Mouse (Mus musculus) kidney, postnatal 0 days (tissue): Measurements from ENCODE around the gene Cops3. TPM values are rescaled to one million over a fixed set of nuclear protein-coding genes. Genes with fewer than 3 reads are reported as not detected.

Source experiments
- ATAC-seq: fragments of 200-750 bp; cut with Nextera tagmentation; replicated peaks from 2 replicates; pipeline ENCODE4 v1.8.0; 2017; ENCODE audit warnings: low read depth, moderate number of reproducible peaks, moderate TSS enrichment, moderate library complexity; ENCODE audit not compliant: low FRiP score
- DNase-seq: peaks from one replicate; pipeline ENCODE4 v3.0.0-alpha.2; 2016; ENCODE audit warnings: low spot score
- H3K27ac ChIP-seq: fragments of 300-500 bp; sonication (generic); 2 replicates; pipeline ENCODE4 v1.5.1; 2014; ENCODE audit warnings: mild to moderate bottlenecking
- H3K27me3 ChIP-seq: fragments of 300-500 bp; sonication (generic); 2 replicates; pipeline ENCODE4 v1.6.1; 2014; ENCODE audit warnings: low read length, mixed read lengths; ENCODE audit not compliant: insufficient read depth
- H3K36me3 ChIP-seq: fragments of 300-500 bp; sonication (generic); 2 replicates; pipeline ENCODE4 v1.6.1; 2014; ENCODE audit warnings: low read length, mixed read lengths; ENCODE audit not compliant: insufficient read depth
- H3K4me1 ChIP-seq: fragments of 300-500 bp; sonication (generic); replicated peaks from 2 replicates; pipeline ENCODE4 v1.6.1; 2014; ENCODE audit warnings: antibody characterized with exemption, low read length, mixed read lengths; ENCODE audit not compliant: insufficient read depth
- H3K4me2 ChIP-seq: fragments of 300-500 bp; sonication (generic); 2 replicates; pipeline ENCODE4 v1.6.1; 2014; ENCODE audit warnings: mild to moderate bottlenecking, low read length, moderate library complexity, mixed read lengths
- H3K4me3 ChIP-seq: fragments of 300-500 bp; sonication (generic); replicated peaks from 2 replicates; pipeline ENCODE4 v1.5.1; 2014; ENCODE audit warnings: low read depth, low read length
- H3K9ac ChIP-seq: fragments of 300-500 bp; sonication (generic); 2 replicates; pipeline ENCODE4 v1.6.1; 2014; ENCODE audit warnings: low read depth, low read length
- H3K9me3 ChIP-seq: fragments of 300-500 bp; sonication (generic); replicated peaks from 2 replicates; pipeline ENCODE4 v1.6.1; 2016; ENCODE audit warnings: low read length, inconsistent platforms, mixed read lengths
- CTCF ChIP-seq: IDR thresholded peaks from 2 replicates; pipeline ENCODE4 v1.5.1; 2016; ENCODE audit warnings: antibody characterized with exemption, low read depth, mild to moderate bottlenecking, moderate library complexity
- WGBS: fragments of 180-500 bp; shearing (Covaris S2); extraction: QIAGEN DNeasy Blood & Tissue Kit; methylation state at CpG from one replicate; pipeline ENCODE4 v1.1.7; 2014; 5-methylcytosine and 5-hydroxymethylcytosine counted together
- polyA plus RNA-seq: library from polyadenylated mRNA; unstranded; fragments of >200 nt; fragmentation: Nextera tagmentation; extraction: Ambion mirVana; gene quantifications from 2 replicates; pipeline ENCODE4 v1.2.1, GENCODE M21; 2015

The Cops3 gene
- polyA plus RNA-seq, 1 experiment from 2014 or later: 144 TPM

- no peak overlapping the region for H3K4me2 ChIP-seq
- no peak overlapping the region for H3K27ac ChIP-seq
- ATAC-seq (no peak), DNase-seq (no peak)
- no peaks in the 10 kb centered on the region for H3K27me3 ChIP-seq
- peak; percentile 22; the same call in 1 of the 2 replicates for TF ChIP-seq CTCF
- peaks cover 72% of the 10 kb centered on the region for H3K36me3 ChIP-seq
- H3K4me1 ChIP-seq: no peaks in the 10 kb centered on the region
- WGBS: 96% methylated on average over 10 of the region's 10 CpGs
- no peaks in the 10 kb centered on the region for H3K9me3 ChIP-seq
- no peak overlapping the region for H3K9ac ChIP-seq
- no peak overlapping the region for H3K4me3 ChIP-seq
Measured at GRCm38 (mm10) chr11:59800412-59800811, 39.2 kb downstream of the Cops3 start.

GRCm38 (mm10) chr11:59793390-59793789 lies 46.2 kb downstream of the Cops3 start:
- Histone ChIP-seq H3K36me3 (peaks cover 46% of the 10 kb centered on the region), H3K4me2 (no peak overlapping the region), H3K9me3 (no peaks in the 10 kb centered on the region), H3K27ac (no peak overlapping the region), H3K4me1 (no peaks in the 10 kb centered on the region), H3K4me3 (no peak overlapping the region), H3K27me3 (no peaks in the 10 kb centered on the region), H3K9ac (no peak overlapping the region)
- DNase-seq (no peak), ATAC-seq (no peak)
- 88% methylated on average over 6 of the region's 6 CpGs for WGBS
- no peak for TF ChIP-seq CTCF

- Histone ChIP-seq H3K9me3 (no peaks in the 10 kb centered on the region), H3K9ac (no peak overlapping the region), H3K4me1 (no peaks in the 10 kb centered on the region; the same call in 1 of the 2 replicates)
Measured at GRCm38 (mm10) chr11:59789311-59789710, 50.3 kb downstream of the Cops3 start.

GRCm38 (mm10) chr11:59787199-59787781 lies 52.3 kb downstream of the Cops3 start, which contains the start of gene Pld6:
TSS of gene Pld6 (minus strand) at chr11:59787645.
- Histone ChIP-seq H3K27me3 (no peaks in the 10 kb centered on the region), H3K36me3 (peaks cover 6% of the 10 kb centered on the region; the same call in 1 of the 2 replicates), H3K4me1 (no peaks in the 10 kb centered on the region; the same call in 1 of the 2 replicates), H3K4me3 (peak within 1 kb of the TSS; percentile 37), H3K9me3 (no peaks in the 10 kb centered on the region), H3K4me2 (peak within 1 kb of the TSS; percentile 83), H3K27ac (no peak within 1 kb of the TSS), H3K9ac (peak within 1 kb of the TSS; percentile 49; the same call in 1 of the 2 replicates)
- WGBS: under 1% methylated on average over 49 of the region's 51 CpGs
- ATAC-seq (peak; percentile 82), DNase-seq (peak; percentile 52)
- peak; percentile 11; the same call in 1 of the 2 replicates for TF ChIP-seq CTCF

More at GRCm38 (mm10) chr11:59789311-59789710, 50.3 kb downstream of the Cops3 start:
- Histone ChIP-seq H3K4me3 (no peak overlapping the region), H3K27me3 (no peaks in the 10 kb centered on the region), H3K27ac (no peak overlapping the region), H3K4me2 (no peak overlapping the region), H3K36me3 (peaks cover 26% of the 10 kb centered on the region)
- no peak for TF ChIP-seq CTCF
- DNase-seq (no peak), ATAC-seq (no peak)
- WGBS: 83% methylated on average over 1 of the region's 1 CpGs

- H3K4me3 ChIP-seq: peak overlapping the region; percentile 37
- peak overlapping the region; percentile 83 for H3K4me2 ChIP-seq
- H3K36me3 ChIP-seq: no peaks in the 10 kb centered on the region
- no peaks in the 10 kb centered on the region; the same call in 1 of the 2 replicates for H3K4me1 ChIP-seq
- no peak for TF ChIP-seq CTCF
- no peaks in the 10 kb centered on the region for H3K9me3 ChIP-seq
- no peak overlapping the region for H3K27ac ChIP-seq
- no peak for DNase-seq
- H3K9ac ChIP-seq: peak overlapping the region; percentile 49; the same call in 1 of the 2 replicates
- WGBS: 39% methylated on average over 15 of the region's 15 CpGs
- H3K27me3 ChIP-seq: no peaks in the 10 kb centered on the region
- peak; percentile 16; the same call in 1 of the 2 replicates for ATAC-seq
Measured at GRCm38 (mm10) chr11:59786444-59787198, 53.0 kb downstream of the Cops3 start.

GRCm38 (mm10) chr11:59783591-59783990 lies 56.0 kb downstream of the Cops3 start:
- ATAC-seq (no peak), DNase-seq (no peak)
- WGBS: 82% methylated on average over 6 of the region's 6 CpGs

More at GRCm38 (mm10) chr11:59783591-59783990, 56.0 kb downstream of the Cops3 start:
- Histone ChIP-seq H3K36me3 (no peaks in the 10 kb centered on the region), H3K9me3 (no peaks in the 10 kb centered on the region), H3K9ac (no peak overlapping the region), H3K27me3 (no peaks in the 10 kb centered on the region), H3K4me1 (no peaks in the 10 kb centered on the region; the same call in 1 of the 2 replicates), H3K27ac (no peak overlapping the region), H3K4me2 (no peak overlapping the region), H3K4me3 (no peak overlapping the region)
- TF ChIP-seq CTCF: no peak
